Mouse (Mus musculus): ENCODE data around the gene Lpgat1. TPM values are rescaled to one million over a fixed set of nuclear protein-coding genes. Genes with fewer than 3 reads are reported as not detected.
A peak's percentile ranks its signal among the peaks of the same experiment; 100 is the strongest.

Gene Lpgat1
- total RNA-seq (2017): 13.8 and 15.4 TPM in 2 replicates

DNA sequence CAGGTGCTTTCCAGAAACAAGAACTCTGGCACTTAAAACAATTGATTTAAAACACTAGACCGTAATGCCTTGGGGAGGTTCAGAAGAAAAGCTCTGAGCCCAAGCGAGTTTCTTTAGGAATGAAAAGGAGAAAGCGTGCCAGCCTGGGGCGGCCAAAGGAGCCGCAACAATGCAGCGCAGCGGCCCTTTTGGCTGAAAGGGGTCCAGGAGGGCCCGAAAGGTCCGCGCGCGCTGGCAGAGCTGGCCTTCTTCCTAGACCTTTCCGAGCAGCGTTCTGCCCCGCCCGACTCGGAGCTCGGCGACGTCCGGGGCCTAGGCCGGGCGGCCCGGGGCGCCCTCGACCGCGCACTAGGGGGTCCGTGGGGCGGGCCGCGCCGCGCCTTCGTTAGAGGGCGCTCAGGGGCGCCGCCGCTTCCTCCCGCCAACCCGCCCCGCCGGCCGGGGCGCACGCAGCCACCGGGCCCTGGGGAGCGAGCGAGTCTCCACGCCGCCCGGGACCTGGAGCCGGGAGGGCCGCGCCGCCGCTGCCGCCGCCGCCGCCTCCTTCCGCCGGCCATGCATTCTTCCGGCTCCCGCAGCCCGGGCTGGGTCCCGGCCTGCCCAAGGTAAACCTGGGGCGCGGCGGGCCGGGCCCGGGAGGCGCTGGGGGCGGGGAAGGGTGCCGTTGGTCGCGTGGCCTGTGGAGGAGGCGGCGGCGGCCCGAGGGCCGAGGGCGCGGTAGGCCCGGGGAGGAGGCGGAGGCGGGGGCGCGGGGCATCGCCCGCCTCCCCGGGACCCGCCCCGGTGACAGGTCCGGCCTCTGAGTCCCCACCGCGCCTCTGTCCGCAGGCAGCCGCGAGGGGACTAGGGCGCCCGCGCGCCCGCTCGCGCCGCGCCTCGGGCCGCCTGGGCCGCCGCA, at the start of gene Lpgat1:
Lpgat1 (plus strand) TSS at position 234 of the 898 bp plus-strand sequence.
- ATAC-seq (replicated peaks; ENCODE audit: low read depth, poor library complexity, severe bottlenecking): peak; percentile 72

DNA sequence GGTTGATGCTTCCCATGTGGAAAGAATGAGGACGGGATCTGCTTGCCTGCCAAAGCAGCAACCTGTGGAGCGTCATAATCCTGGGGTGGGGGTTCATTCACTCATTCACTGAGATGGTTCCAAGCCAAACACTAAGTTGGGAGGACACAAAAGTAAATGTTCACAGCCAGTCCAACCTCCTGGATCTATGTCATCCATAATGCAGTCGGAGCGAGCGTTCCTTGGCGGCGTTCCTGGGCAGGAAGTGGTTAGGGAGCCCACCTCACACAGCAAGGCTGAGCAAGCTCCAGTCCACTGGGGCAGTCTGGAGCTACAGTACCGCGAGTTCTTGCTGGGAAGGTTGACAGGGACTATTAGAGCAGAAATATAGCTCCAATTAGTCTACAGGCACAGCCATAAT, 49.6 kb upstream of the Lpgat1 start:
- ATAC-seq (replicated peaks; ENCODE audit: low read depth, poor library complexity, severe bottlenecking): 0 out of 2 replicates have a peak, but pooled peaks have one; percentile 47

DNA sequence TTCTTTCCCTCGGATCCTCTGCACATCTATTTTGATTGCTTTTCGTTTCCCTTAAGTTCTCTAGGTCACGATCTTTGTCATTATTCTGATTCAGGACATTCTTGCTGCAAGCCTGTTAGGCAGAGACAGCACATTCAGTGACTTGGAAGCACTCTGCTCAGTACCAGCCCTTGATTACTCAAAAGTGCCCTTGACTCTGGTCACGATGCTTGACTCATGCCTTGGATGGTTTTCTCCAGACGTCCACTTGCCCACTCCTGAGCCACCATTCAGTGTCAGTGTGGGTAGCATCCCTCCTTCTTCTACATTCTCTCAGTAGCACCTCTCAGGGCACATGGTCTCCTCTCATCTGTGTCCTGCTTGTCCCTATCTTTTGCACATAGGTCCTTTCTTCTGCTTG, 43.6 kb upstream of the Lpgat1 start:
- ATAC-seq (replicated peaks; ENCODE audit: low read depth, poor library complexity, severe bottlenecking): no peak

DNA sequence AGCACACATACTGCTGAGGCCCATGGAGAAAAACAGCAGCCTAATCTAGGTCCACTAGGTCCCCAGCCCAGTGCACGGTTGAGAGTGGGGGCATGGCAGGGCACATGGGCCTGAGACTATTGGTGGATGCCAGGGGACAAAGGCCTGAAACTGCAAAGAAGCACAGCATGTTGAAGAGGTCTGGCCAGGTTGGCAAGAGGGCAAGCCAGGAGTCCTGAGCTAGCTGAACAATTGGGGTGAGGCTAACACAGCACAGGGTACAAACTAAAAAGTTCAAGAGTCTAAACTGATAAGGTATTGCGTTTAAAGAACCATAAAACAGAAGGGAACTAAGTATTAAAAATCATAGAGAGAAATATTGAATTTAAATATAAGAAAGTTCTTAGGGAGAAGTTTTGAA, 36.0 kb upstream of the Lpgat1 start:
- ATAC-seq (replicated peaks; ENCODE audit: low read depth, poor library complexity, severe bottlenecking): no peak

DNA sequence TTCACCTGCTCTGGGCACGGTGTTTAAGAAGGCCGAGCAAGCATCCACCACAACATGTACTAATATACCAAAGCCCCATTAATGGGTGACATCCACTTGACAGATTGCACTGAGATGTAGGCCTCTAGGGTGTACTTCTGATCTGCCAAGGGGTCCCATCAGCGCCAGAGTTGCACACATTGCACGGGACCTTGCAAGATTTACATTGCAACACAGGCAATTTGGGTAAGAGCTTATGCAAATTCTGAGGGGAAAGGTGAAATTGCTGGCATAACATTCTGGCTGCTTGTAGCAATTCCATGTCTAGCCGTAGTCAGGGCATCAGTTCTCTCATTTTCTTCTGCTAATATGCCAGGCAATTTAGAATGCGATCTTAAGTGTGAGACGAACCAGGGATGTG, 30.1 kb upstream of the Lpgat1 start:
- no peak for ATAC-seq (replicated peaks; ENCODE audit: low read depth, poor library complexity, severe bottlenecking)

DNA sequence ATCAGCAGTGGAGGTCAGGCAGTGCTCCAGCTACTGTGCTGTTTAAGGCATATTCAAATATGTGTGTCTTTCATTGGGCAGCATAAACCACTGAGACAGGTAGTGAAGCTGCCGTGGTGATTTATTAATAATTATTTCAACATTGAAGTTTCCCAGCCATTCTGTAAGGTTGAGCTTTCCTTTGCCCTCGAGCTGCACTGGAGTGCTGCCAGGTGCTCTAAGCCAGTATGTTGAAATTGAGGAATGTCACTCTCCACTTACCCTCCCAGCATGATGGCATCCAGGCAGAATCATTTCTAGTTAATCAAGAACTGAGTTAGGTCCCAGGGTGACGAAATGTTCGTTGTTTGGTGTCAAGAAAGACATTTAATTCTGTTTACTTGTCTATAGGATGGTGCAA, 24.4 kb upstream of the Lpgat1 start:
- no peak for ATAC-seq (replicated peaks; ENCODE audit: low read depth, poor library complexity, severe bottlenecking)

DNA sequence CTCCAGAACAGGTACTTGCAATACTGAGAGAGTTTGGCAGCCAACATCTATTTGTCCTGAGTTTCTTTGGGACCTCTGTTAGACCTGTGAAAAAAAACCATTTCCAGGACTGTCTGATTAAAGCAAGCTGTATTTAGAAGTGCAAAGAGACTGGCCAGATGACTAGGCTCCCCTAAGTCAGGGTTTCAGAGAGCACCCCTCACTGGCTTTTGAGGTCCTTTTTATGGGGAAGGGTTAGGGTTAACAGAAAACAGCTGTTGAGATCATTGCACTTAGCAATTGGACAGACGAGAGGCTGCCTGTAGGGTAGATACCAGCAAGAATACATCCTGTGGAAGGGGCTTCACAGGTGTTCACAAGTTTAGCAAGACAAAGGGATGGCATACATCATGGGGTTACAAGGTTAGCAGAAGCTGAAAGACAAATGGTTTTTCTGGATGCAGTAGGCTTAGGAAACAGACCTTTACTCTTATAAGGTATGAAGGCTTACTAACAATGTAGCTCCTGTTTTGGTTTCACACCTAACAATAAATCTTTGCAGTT, 19.3 kb upstream of the Lpgat1 start:
- no peak for ATAC-seq (replicated peaks; ENCODE audit: low read depth, poor library complexity, severe bottlenecking)

DNA sequence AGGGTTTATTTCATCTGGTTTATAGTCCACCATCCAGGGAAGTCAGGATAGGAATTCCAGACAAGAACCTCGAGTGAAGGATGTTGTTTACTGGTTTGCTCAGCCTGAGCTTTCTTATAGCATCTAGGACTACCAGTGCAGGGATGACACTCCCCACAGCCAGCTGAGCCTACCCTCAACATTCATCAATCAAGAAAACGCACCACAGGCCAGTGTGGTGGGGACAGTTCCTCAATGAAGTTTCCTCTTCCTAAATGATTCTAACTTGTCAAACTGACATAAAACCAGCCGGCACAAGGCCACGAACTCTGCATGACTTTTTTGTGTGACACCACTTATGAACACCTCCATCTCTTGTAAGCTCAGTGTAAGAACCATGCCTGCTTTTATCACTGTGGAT, 13.1 kb upstream of the Lpgat1 start:
- peak; percentile 65; the same call in 1 of the 2 replicates for ATAC-seq (replicated peaks; ENCODE audit: low read depth, poor library complexity, severe bottlenecking)

DNA sequence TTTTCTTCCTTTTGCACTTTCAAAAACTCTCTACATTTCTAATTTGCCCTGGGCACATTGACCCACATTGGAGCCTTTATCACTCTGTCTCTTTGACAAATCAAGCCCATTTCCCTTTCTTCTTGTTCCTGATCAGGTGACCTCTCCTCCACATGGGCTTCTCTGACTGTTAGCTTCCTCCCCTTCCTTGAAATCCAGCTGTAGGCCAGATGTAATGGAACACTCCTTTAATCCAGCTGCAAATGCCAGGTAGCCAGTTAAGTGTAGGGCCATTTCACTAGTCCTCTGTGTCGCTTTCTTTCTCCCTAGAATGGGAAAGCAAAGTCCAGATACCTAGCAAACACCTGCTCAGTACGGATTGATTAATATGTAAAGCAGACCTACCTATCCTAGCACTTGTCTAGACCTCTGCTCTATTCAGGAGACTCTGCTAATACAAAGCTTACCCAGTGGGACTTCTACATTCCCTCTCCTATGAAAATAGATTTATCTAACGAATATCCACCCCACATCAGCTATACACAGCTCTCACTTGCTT, 11.0 kb upstream of the Lpgat1 start:
- ATAC-seq (replicated peaks; ENCODE audit: low read depth, poor library complexity, severe bottlenecking): no peak

DNA sequence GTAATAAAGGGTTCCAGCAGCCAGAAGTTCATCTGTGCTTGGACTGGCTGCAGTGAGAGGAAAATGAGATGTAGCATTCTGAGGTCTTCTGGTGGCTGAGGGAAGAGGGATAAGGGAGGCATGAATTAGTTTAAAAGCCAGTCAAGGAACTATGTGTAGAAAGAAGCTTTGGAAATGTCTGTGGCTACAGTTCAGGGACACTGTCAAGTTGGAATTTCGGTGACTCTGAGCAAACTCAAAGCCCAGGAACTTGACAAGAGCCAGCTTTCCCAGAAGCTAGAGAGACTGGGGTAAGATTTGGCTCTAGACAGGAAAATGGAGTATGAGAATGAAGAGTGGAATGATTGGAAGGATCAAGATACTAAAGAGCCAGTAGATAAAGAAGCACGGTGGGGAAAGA, 7.8 kb upstream of the Lpgat1 start:
- ATAC-seq (replicated peaks; ENCODE audit: low read depth, poor library complexity, severe bottlenecking): no peak

DNA sequence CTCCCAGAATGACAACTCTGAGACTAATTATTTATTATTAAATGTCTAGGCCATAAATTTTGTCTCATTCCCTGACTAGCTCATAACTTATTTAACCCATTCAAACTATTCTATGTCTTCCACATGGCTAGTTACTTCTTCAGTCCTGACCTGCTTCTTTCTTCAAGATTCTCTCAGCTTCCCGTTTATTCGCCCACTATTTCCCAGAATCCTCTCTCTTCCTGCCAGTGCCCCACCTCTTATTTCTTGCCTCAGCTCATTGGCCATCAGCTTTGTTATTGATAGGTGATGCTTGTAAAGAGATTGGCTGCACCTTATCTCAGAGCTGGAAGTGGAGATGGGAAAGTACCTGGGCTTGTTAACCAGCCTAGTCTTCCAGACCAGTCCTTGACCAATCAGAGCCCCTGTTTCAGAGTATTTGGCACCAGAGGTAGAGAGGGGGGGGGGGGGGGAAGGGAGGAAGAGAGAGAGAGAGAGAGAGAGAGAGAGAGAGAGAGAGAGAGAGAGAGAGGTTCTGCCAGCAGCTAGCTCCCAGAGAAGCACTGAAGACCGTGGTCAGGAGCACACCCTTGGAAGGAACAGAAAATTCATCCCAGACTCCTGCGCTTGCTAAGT, 5.3 kb upstream of the Lpgat1 start:
- no peak for ATAC-seq (replicated peaks; ENCODE audit: low read depth, poor library complexity, severe bottlenecking)

DNA sequence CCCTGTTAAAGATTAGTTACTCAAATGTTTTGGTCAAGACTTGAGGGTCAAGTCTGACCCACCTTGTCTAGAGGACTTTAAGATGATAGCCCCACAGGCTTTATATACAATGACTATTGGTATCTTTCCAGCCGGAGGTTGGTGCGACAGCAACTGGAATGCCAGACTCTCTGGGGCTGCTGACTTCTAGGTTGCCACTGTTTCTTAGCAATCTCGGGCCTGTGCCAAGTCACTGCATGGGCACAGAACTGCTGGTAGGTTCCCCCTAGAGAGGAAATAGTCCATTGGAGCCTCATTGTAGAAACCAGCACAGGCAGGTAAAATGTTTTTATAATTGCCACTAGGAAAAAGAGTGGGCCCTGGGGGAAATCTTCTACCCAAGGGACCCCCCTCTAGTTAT, 3.8 kb upstream of the Lpgat1 start:
- no peak for ATAC-seq (replicated peaks; ENCODE audit: low read depth, poor library complexity, severe bottlenecking)

DNA sequence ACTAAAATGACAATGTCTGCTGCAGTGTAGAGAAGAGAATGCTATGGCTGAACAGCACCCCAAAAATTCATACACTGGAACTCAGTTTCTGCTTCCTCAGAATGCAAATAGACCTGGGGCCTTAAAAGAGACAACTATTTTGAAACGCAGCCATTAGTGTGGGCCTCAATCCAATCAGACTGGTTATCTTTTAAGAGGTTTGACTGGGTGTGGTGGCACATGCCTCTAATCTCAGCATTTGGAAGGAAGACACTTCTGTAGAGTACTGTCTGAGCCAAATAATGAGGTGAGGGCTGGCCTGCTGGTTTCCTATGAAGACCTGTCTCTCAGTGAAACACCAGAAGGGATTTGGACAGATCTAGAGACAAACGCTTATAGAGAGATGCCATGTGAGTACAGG, 2.5 kb upstream of the Lpgat1 start:
- ATAC-seq (replicated peaks; ENCODE audit: low read depth, poor library complexity, severe bottlenecking): no peak

DNA sequence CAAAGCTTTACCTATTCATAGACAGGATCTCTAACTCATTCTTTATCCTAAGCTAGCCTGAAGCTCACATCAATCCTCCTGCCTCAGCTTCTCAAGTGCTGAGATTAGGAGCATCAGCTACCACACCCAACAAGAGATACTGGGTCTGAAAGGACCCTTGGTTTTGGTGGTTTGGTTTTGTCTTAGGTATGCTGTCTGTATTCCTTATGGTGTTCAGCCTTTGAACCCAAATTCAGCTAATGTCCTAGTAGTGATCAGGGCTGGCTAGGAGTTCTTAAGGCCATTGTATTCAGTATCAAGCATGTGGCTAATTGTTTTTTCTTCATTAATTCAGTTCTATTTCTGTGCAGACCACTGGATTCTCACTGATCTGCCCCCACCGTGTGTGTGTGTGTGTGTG, 493 bp upstream of the Lpgat1 start:
- no peak for ATAC-seq (replicated peaks; ENCODE audit: low read depth, poor library complexity, severe bottlenecking)

DNA sequence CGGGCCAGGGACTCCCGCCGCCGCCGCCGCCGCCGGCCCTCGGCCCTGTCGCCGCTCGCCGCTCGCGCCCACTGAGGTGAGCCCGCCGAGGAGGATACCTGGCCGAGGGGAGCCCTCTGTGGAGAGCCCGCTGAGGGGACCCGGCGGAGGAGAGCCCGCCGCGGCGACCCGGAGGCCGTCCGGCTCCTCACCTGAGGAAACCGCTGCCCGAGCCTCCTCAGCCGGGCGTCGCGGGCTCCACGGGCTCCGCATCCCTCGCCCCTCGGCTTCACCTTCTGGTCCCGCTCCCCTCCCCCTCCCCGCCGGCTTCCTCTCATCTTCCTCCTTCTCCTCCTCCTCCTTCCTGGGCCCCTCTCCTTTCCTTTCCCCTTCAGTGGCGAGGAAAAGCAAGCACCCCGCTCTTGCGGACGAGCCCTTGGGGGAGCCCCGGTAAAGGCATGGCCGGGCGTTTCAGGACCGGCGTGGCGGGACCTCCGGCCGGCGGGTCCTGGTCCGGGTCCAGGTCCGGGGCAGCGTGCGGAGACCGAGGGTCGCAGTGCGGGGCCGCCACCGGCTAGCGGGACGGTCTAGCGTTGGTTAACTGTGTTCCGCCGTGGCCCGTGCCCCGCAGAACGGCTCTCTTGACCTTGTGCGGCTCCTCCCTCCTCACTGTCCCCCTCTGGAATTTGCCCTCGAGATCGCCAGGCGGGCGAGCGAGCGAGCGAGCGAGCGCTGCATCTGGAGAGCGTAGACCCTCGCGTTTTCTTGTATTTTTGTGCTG, 1.1 kb downstream of the Lpgat1 start:
- peak; percentile 30; the same call in 1 of the 2 replicates for ATAC-seq (replicated peaks; ENCODE audit: low read depth, poor library complexity, severe bottlenecking)

DNA sequence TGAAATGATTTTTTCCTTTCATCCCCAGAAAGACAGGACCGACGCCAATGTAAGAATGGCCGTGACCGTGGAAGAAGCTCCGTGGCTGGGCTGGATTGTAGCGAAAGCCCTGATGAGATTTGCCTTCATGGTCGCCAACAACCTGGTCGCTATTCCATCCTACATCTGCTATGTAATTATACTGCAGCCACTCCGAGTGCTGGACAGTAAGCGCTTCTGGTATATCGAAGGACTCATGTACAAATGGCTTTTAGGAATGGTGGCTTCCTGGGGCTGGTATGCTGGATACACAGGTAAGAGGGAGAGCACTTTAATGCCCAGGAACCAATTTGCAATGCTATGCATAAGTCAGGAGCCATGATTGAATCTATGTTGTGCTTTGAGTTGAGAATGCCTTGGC, 1.7 kb downstream of the Lpgat1 start:
- no peak for ATAC-seq (replicated peaks; ENCODE audit: low read depth, poor library complexity, severe bottlenecking)

DNA sequence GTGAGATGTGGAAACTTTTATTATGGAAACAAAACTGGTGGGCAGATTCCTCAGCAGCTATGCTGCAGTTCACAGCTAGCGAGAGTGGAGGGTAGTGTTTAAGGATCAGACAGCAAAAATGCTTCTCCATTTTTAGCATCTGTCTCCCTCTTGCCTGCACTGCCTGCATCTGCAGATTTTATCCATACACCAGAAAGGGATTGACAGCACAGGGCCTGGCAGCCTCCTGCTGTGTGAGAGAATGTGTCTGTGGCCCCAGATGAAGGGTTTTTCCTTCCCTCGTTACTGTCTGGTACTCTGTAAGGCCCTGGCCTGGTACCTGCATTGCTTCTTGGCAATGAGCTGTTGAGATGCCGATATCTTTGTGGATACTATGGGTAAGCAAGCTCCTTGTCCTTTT, 2.8 kb downstream of the Lpgat1 start:
- ATAC-seq (replicated peaks; ENCODE audit: low read depth, poor library complexity, severe bottlenecking): no peak

DNA sequence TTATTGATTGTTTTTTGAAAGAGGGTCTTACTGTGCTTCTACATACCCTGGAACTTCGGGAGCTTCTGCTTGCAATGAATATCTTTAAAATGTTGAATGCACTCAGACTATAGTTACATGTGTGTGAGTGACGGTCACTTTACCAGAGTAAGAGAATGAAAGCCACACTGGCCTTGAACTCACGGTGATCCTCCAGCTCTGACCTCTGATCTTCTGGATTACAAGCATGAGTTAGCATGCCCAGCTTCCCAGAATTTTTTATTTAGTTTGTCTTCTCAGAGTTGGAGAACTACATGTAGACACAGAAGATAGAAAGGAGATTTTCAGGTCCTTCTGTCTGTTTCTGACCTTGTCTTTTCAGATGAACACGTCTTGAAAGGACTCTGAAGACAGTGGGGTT, 5.1 kb downstream of the Lpgat1 start:
- ATAC-seq (replicated peaks; ENCODE audit: low read depth, poor library complexity, severe bottlenecking): no peak

DNA sequence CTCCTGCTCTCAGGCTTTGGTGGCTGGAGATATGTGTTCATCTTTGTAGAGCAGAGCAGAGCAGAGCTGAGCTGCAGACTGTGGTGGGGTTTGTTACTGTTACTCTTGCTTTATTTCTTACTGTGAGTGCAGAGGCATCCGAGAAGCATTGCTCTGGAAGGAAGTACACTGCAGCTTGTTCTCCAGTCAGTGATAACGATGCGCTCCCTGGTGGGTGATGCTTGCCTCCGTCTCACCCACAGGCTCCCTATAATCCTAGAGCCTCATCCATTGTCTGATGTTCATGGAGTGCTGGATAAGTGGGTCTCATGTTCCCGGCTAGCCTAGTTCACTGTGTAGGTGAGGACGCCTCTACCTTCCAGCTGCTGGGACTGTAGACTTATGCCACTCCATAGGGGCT, 6.0 kb downstream of the Lpgat1 start:
- no peak for ATAC-seq (replicated peaks; ENCODE audit: low read depth, poor library complexity, severe bottlenecking)

DNA sequence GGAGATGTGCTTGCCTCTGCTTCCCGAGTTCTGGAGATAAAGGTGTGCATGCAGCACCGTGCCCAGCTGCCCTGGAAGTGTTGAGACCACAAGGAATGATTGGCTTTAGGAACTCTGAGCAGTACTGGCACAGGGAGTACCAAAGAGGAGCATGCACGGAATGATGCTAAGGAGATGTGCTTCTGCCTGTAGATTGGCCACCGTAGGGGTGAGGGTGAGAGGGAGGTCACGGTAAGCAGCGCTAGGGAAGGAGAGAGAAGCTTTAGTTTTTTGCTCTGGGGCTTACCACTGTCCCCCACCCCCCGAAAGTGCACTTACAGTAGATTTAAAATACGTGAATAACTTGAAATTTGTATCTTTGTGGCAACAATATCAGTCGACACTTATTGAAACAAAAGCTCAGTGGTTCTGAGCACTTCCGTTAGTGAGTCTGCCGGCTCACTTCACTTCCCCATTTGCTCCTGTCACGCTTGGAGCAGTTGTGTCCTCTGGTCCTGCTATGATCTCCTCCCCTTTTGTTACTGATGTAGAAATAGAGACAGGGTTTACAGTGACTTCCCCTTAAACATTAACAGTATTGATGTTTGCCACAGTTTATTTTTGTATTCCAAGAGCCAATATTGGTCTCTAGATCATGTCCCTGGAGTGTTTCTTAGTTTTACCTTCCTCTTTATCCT, 6.9 kb downstream of the Lpgat1 start:
- ATAC-seq (replicated peaks; ENCODE audit: low read depth, poor library complexity, severe bottlenecking): peak; percentile 99
